Mouse (Mus musculus) ES-Bruce4 (cell line): Measurements from ENCODE around the gene Plg.

Experiments
- CTCF ChIP-seq: IDR thresholded peaks from one replicate; pipeline ENCODE4 v1.8.1; 2011; ENCODE audit warnings: low read depth, low read length
- POLR2A ChIP-seq: IDR thresholded peaks from one replicate; pipeline ENCODE4 v1.8.1; 2011; ENCODE audit warnings: low read length; ENCODE audit not compliant: insufficient read depth

- no peak for TF ChIP-seq POLR2A
- TF ChIP-seq CTCF: no peak
These were observed 8.1 kb upstream of the Plg start for GRCm38 (mm10) chr17:12370289-12370688.
